Mouse (Mus musculus): ENCODE data around the gene Hectd4. TPM values are rescaled to one million over a fixed set of nuclear protein-coding genes. Genes with fewer than 3 reads are reported as not detected.

Hectd4 gene
- polyA plus RNA-seq, 1 experiment from 2014 or later = 2.2 TPM

DNA sequence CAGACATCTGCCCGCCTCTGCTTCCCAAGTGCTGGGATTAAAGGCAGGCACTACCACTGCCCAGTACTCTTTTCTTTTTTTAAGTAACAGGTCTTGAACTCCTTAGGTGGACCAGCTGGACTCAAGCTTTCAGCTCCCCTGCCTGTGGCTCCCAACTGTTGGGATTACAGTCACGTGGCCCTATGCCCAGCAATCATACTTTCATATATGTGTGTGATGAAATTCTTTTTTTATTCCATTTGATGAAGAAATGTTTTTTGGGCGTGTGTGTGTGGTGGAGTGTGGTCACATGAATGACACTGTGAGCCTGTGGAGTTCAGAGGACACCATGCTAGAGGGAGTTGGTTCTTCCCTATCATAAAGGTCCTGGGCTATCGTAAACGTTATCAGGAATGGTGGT, 179.5 kb downstream of the Hectd4 start:
- Histone ChIP-seq H3K4me1 (replicated peaks; ENCODE audit: control insufficient read depth, insufficient read depth, low read length) (peaks cover 3% of the 10 kb centered on the region; the same call in 1 of the 2 replicates), H3K36me3 (ENCODE audit: control insufficient read depth, insufficient read depth) (peaks cover 6% of the 10 kb centered on the region; the same call in 1 of the 2 replicates), H3K9ac (ENCODE audit: low read depth, low read length) (0 out of 2 replicates have a peak overlapping the region, but pooled peaks have one; percentile 81), H3K4me2 (replicated peaks; ENCODE audit: low read depth) (peak overlapping the region; percentile 93), H3K4me3 (ENCODE audit: low read depth, low read length) (no peak overlapping the region; the same call in 1 of the 2 replicates), H3K27ac (ENCODE audit: low read depth, low read length) (peak overlapping the region; percentile 4; the same call in 1 of the 2 replicates), H3K9me3 (ENCODE audit: control insufficient read depth) (no peaks in the 10 kb centered on the region), H3K27me3 (replicated peaks; ENCODE audit: control insufficient read depth, insufficient read depth, low read length) (no peaks in the 10 kb centered on the region)
- ATAC-seq = no peak
- 38% methylated on average over 5 of the region's 5 CpGs for WGBS
- TF ChIP-seq CTCF (IDR thresholded peaks at IDR 0.05; ENCODE audit: low read depth) = no peak

DNA sequence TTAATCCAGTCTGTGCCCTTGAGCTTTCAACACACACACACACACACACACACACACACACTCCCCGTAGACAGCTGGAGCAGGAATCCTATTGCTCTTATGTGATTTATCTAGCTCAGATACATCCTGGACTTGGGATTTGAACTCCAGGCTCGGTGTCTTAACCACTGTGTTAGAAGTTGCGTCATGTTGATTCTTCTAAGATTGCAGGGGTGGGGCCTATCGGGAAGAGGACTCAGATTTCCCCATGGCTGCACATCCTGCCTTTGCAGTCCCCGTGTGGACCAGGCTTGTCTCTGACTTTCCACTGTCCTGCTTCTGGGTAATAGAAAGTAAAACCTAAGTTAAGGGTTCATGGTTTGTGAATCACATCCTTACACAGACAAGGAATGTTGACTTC, 180.0 kb downstream of the Hectd4 start:
- Histone ChIP-seq H3K4me1 (replicated peaks; ENCODE audit: control insufficient read depth, insufficient read depth, low read length) (peaks cover 3% of the 10 kb centered on the region; the same call in 1 of the 2 replicates), H3K9me3 (ENCODE audit: control insufficient read depth) (no peaks in the 10 kb centered on the region), H3K27me3 (replicated peaks; ENCODE audit: control insufficient read depth, insufficient read depth, low read length) (no peaks in the 10 kb centered on the region), H3K4me2 (replicated peaks; ENCODE audit: low read depth) (no peak overlapping the region), H3K9ac (ENCODE audit: low read depth, low read length) (no peak overlapping the region), H3K27ac (ENCODE audit: low read depth, low read length) (no peak overlapping the region), H3K36me3 (ENCODE audit: control insufficient read depth, insufficient read depth) (peaks cover 6% of the 10 kb centered on the region; the same call in 1 of the 2 replicates), H3K4me3 (ENCODE audit: low read depth, low read length) (no peak overlapping the region)
- no peak for ATAC-seq
- WGBS = 17% methylated on average over 5 of the region's 5 CpGs
- TF ChIP-seq CTCF (IDR thresholded peaks at IDR 0.05; ENCODE audit: low read depth) = no peak

DNA sequence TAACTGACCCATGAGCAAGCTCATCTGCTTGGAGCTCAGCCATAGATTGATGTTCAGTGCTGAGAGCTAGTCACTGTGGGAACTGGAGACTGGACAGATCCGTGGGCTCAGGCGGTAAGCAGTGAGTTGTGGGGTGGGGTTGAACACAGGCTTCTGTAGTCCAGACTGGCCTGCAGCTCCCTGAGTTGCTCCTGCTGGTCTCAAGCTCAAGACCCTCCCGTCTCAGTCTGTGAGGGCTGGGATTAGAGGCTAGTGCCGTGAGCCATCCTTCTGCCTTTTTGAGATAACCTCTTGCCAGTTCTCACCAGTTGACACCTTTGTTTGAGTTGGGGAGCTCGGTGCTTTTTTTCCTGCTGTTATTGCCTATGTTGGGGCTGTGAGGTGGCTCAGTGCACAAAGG, 180.8 kb downstream of the Hectd4 start:
- Histone ChIP-seq H3K4me2 (replicated peaks; ENCODE audit: low read depth) (no peak overlapping the region), H3K36me3 (ENCODE audit: control insufficient read depth, insufficient read depth) (peaks cover 6% of the 10 kb centered on the region; the same call in 1 of the 2 replicates), H3K9ac (ENCODE audit: low read depth, low read length) (no peak overlapping the region), H3K27me3 (replicated peaks; ENCODE audit: control insufficient read depth, insufficient read depth, low read length) (no peaks in the 10 kb centered on the region), H3K4me3 (ENCODE audit: low read depth, low read length) (no peak overlapping the region), H3K9me3 (ENCODE audit: control insufficient read depth) (no peaks in the 10 kb centered on the region), H3K27ac (ENCODE audit: low read depth, low read length) (no peak overlapping the region), H3K4me1 (replicated peaks; ENCODE audit: control insufficient read depth, insufficient read depth, low read length) (peaks cover 3% of the 10 kb centered on the region; the same call in 1 of the 2 replicates)
- TF ChIP-seq CTCF (IDR thresholded peaks at IDR 0.05; ENCODE audit: low read depth) = no peak
- 70% methylated on average over 5 of the region's 5 CpGs for WGBS
- no peak for ATAC-seq

DNA sequence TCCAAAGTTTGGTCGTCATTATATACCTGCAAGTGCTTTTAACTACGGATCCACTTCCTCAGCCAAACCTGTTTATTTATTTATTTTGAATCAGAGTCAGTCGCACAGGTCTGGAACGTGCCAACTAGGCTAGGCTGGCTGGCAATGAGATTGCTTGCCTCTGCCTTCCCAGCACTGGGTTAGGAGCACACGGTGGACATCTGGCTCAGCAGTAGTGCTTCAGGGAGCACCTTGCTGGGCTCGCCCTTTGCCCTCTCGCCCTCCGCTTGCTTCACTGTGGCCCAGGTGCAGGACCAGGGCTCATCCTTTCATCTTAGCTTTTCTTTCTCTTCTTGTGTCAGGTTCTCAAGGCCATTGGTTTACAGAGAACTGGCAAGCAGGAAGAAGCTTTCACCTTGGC, 187.8 kb downstream of the Hectd4 start:
- Histone ChIP-seq H3K27ac (ENCODE audit: low read depth, low read length) (no peak overlapping the region; the same call in 1 of the 2 replicates), H3K4me2 (replicated peaks; ENCODE audit: low read depth) (no peak overlapping the region), H3K9me3 (ENCODE audit: control insufficient read depth) (no peaks in the 10 kb centered on the region), H3K4me3 (ENCODE audit: low read depth, low read length) (no peak overlapping the region), H3K9ac (ENCODE audit: low read depth, low read length) (no peak overlapping the region), H3K4me1 (replicated peaks; ENCODE audit: control insufficient read depth, insufficient read depth, low read length) (no peaks in the 10 kb centered on the region; the same call in 1 of the 2 replicates), H3K36me3 (ENCODE audit: control insufficient read depth, insufficient read depth) (peaks cover 23% of the 10 kb centered on the region), H3K27me3 (replicated peaks; ENCODE audit: control insufficient read depth, insufficient read depth, low read length) (no peaks in the 10 kb centered on the region)
- TF ChIP-seq CTCF (IDR thresholded peaks at IDR 0.05; ENCODE audit: low read depth) = no peak
- 72% methylated on average over 8 of the region's 8 CpGs for WGBS
- peak; percentile 19; the same call in 1 of the 2 replicates for ATAC-seq

DNA sequence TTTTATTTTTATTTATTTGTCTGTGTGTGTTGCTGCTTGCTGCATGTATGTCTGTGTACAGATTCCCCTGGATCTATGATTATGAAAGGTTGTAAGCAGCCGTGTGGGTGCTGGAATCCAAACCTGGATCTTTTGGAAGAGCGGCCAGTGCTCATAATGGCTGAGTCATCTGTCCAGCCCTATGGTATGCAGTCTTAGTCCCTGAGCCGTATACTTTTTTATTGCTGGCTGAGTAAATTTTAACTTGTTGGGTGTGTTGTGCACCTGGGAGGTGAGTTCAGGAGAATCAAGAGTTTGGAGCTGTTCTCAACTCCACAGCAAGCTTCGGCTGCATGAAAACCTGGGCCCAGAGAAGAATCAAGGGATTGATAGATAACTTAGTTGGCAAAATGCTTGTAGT, 191.0 kb downstream of the Hectd4 start:
- H3K4me2 ChIP-seq (replicated peaks; ENCODE audit: low read depth) = no peak overlapping the region
- H3K4me1 ChIP-seq (replicated peaks; ENCODE audit: control insufficient read depth, insufficient read depth, low read length) = no peaks in the 10 kb centered on the region; the same call in 1 of the 2 replicates
- 45% methylated on average over 4 of the region's 4 CpGs for WGBS
- no peaks in the 10 kb centered on the region for H3K27me3 ChIP-seq (replicated peaks; ENCODE audit: control insufficient read depth, insufficient read depth, low read length)
- no peak for TF ChIP-seq CTCF (IDR thresholded peaks at IDR 0.05; ENCODE audit: low read depth)
- no peak for ATAC-seq
- no peak overlapping the region for H3K4me3 ChIP-seq (ENCODE audit: low read depth, low read length)
- no peak overlapping the region for H3K9ac ChIP-seq (ENCODE audit: low read depth, low read length)
- H3K36me3 ChIP-seq (ENCODE audit: control insufficient read depth, insufficient read depth) = peaks cover 51% of the 10 kb centered on the region
- H3K9me3 ChIP-seq (ENCODE audit: control insufficient read depth) = no peaks in the 10 kb centered on the region
- H3K27ac ChIP-seq (ENCODE audit: low read depth, low read length) = peak overlapping the region; percentile 35

Other genes starting within 250 kb of the Hectd4 start
- 0.48 and 0.77 TPM in 2 replicates for gene Rph3a, start 210.1 kb upstream of the Hectd4 start, polyA plus RNA-seq (2015; fragmentation: Nextera tagmentation; extraction: Ambion mirVana)
- 14.0 and 15.6 TPM in 2 replicates for gene Ptpn11, start 28.8 kb upstream of the Hectd4 start, polyA plus RNA-seq (2015; fragmentation: Nextera tagmentation; extraction: Ambion mirVana)
- gene Rpl6, start 15.7 kb upstream of the Hectd4 start, polyA plus RNA-seq (2015; fragmentation: Nextera tagmentation; extraction: Ambion mirVana) = 359 and 402 TPM in 2 replicates
- gene Trafd1, start 165.4 kb downstream of the Hectd4 start, polyA plus RNA-seq (2015; fragmentation: Nextera tagmentation; extraction: Ambion mirVana) = 99.1 and 100 TPM in 2 replicates
- gene Naa25, start 177.7 kb downstream of the Hectd4 start, polyA plus RNA-seq (2015; fragmentation: Nextera tagmentation; extraction: Ambion mirVana) = 14.2 and 15.0 TPM in 2 replicates
- 6.8 and 7.2 TPM in 2 replicates for gene Tmem116, start 231.7 kb downstream of the Hectd4 start, polyA plus RNA-seq (2015; fragmentation: Nextera tagmentation; extraction: Ambion mirVana)
- gene Erp29, start 232.3 kb downstream of the Hectd4 start, polyA plus RNA-seq (2015; fragmentation: Nextera tagmentation; extraction: Ambion mirVana) = 164 and 175 TPM in 2 replicates

Data from intestine, postnatal 0 days (tissue).